Mouse (Mus musculus): ENCODE measurements around the gene Rxra.
A peak's percentile ranks its signal among the peaks of the same experiment; 100 is the strongest.

- TF ChIP-seq FOSL1 (IDR thresholded peaks at IDR 0.05; ENCODE audit: insufficient read depth, low read length, poor library complexity, severe bottlenecking) (no peak), CTCF (IDR thresholded peaks at IDR 0.05; ENCODE audit: control insufficient read depth, insufficient read depth, insufficient read length) (peak; percentile 20), MAX (IDR thresholded peaks at IDR 0.05) (peak; percentile 44), MYOG (IDR thresholded peaks at IDR 0.05; ENCODE audit: control insufficient read depth, extremely low read depth, insufficient read length) (no peak), CEBPB (IDR thresholded peaks at IDR 0.05; ENCODE audit: low read depth) (peak; percentile 87), USF1 (IDR thresholded peaks at IDR 0.05; ENCODE audit: low read depth) (no peak)
Observed at GRCm38 (mm10) chr2:27775625-27776024, 99.4 kb downstream of the Rxra start.

All from C2C12 (cell line).